Mouse (Mus musculus) myocyte (in vitro differentiated cells): ENCODE results near the gene Anapc5. TPM values are rescaled to one million over a fixed set of nuclear protein-coding genes. Genes with fewer than 3 reads are reported as not detected.

Source experiments
- H3K27me3 ChIP-seq: one replicate; pipeline ENCODE4 v1.6.1; 2011; ENCODE audit not compliant: control insufficient read depth, insufficient read depth, insufficient read length
- H3K36me3 ChIP-seq: one replicate; pipeline ENCODE4 v1.6.1; 2011; ENCODE audit not compliant: control insufficient read depth, insufficient read depth
- H3K4me2 ChIP-seq: one replicate; pipeline ENCODE4 v1.6.1; 2011; ENCODE audit warnings: low read depth, control low read depth
- H3K4me3 ChIP-seq: one replicate; pipeline ENCODE4 v1.5.1; 2011; ENCODE audit warnings: mild to moderate bottlenecking, control low read depth, moderate library complexity
- H3K79me2 ChIP-seq: one replicate; pipeline ENCODE4 v1.6.1; 2011; ENCODE audit not compliant: control insufficient read depth, insufficient read depth
- H3ac ChIP-seq: one replicate; pipeline ENCODE4 v1.6.1; 2011; ENCODE audit not compliant: control insufficient read depth, insufficient read length
- CEBPB ChIP-seq: IDR thresholded peaks from 2 replicates; pipeline ENCODE4 v1.6.1; 2011; ENCODE audit warnings: mild to moderate bottlenecking, moderate library complexity; ENCODE audit not compliant: poor library complexity, insufficient read depth, severe bottlenecking
- E2F4 ChIP-seq: IDR thresholded peaks from one replicate; pipeline ENCODE4 v1.6.1; 2011; ENCODE audit warnings: mild to moderate bottlenecking, control low read depth, moderate library complexity; ENCODE audit not compliant: insufficient read depth
- MAX ChIP-seq: IDR thresholded peaks from one replicate; pipeline ENCODE4 v1.6.1; 2011; ENCODE audit warnings: low read depth, mild to moderate bottlenecking, control low read depth
- MYOD1 ChIP-seq, 3 experiments: IDR thresholded peaks; one replicate each; pipeline ENCODE4 v1.6.1; 2011; ENCODE audit warnings: control low read depth in 2 of 3, low read depth in 2 of 3, mild to moderate bottlenecking in 2 of 3, moderate library complexity in 1 of 3; ENCODE audit not compliant: insufficient read length in 2 of 3, control insufficient read depth in 1 of 3
- MYOG ChIP-seq, 3 experiments: IDR thresholded peaks; one replicate each; pipeline ENCODE4 v1.6.1; 2011; ENCODE audit warnings: control low read depth in 2 of 3, low read depth in 2 of 3, mild to moderate bottlenecking in 2 of 3; ENCODE audit not compliant: insufficient read length in 2 of 3, control insufficient read depth in 1 of 3, insufficient read depth in 1 of 3
- POLR2A ChIP-seq: IDR thresholded peaks from one replicate; pipeline ENCODE4 v1.6.1; 2011; ENCODE audit warnings: low read depth, mild to moderate bottlenecking, control low read depth, moderate library complexity; ENCODE audit not compliant: insufficient read length
- POLR2AphosphoS2 ChIP-seq: IDR thresholded peaks from one replicate; pipeline ENCODE4 v1.6.1; 2011; ENCODE audit warnings: low read depth, control low read depth; ENCODE audit not compliant: insufficient read length
- REST ChIP-seq: IDR thresholded peaks from one replicate; pipeline ENCODE4 v1.6.1; 2011; ENCODE audit warnings: mild to moderate bottlenecking, control low read depth, moderate library complexity; ENCODE audit not compliant: insufficient read depth, insufficient read length
- SRF ChIP-seq: IDR thresholded peaks from one replicate; pipeline ENCODE4 v1.6.1; 2011; ENCODE audit warnings: low read depth; ENCODE audit not compliant: control insufficient read depth, insufficient read length
- TCF12 ChIP-seq: IDR thresholded peaks from one replicate; pipeline ENCODE4 v1.6.1; 2011; ENCODE audit warnings: mild to moderate bottlenecking, control low read depth; ENCODE audit not compliant: poor library complexity, insufficient read depth, severe bottlenecking
- TCF3 ChIP-seq: IDR thresholded peaks from one replicate; pipeline ENCODE4 v1.6.1; 2011; ENCODE audit warnings: low read depth, control low read depth; ENCODE audit not compliant: insufficient read length
- USF1 ChIP-seq: IDR thresholded peaks from one replicate; pipeline ENCODE4 v1.6.1; 2011; ENCODE audit warnings: low read depth, mild to moderate bottlenecking, control low read depth, moderate library complexity
- polyA plus RNA-seq: library from polyadenylated mRNA; unstranded; fragments of >200 nt; fragmentation: generic; extraction: Trizol; gene quantifications from one replicate; pipeline ENCODE4 v1.2.1, GENCODE M21; 2012; ENCODE audit warnings: missing spikeins

Anapc5 gene
- polyA plus RNA-seq, 1 experiment = 197 TPM

- H3K4me3 ChIP-seq = no peak overlapping the region
- H3K36me3 ChIP-seq = no peaks in the 10 kb centered on the region
- H3K27me3 ChIP-seq = no peaks in the 10 kb centered on the region
- H3K79me2 ChIP-seq = no peaks in the 10 kb centered on the region
- H3K4me2 ChIP-seq = no peak overlapping the region
- TF ChIP-seq TCF3 (no peak), POLR2AphosphoS2 (no peak), CEBPB (no peak), POLR2A (no peak), TCF12 (no peak), E2F4 (no peak), MYOD1 (IDR thresholded peaks at IDR 0.05; ENCODE audit: control insufficient read depth in 1 of 3, insufficient read length in 2 of 3, low read depth in 2 of 3) (no peak), USF1 (no peak), SRF (no peak), MYOG (IDR thresholded peaks at IDR 0.05; ENCODE audit: control insufficient read depth in 1 of 3, insufficient read depth in 1 of 3, insufficient read length in 2 of 3, low read depth in 2 of 3) (no peak), MAX (no peak), REST (no peak)
- H3ac ChIP-seq = no peak overlapping the region
These were observed 57.7 kb downstream of the Anapc5 start for GRCm38 (mm10) chr5:122763271-122764031.

GRCm38 (mm10) chr5:122756680-122757079 is 64.5 kb downstream of the Anapc5 start:
- H3K79me2 ChIP-seq = no peaks in the 10 kb centered on the region
- TF ChIP-seq TCF3 (no peak), POLR2A (no peak), POLR2AphosphoS2 (no peak), MYOD1 (IDR thresholded peaks at IDR 0.05; ENCODE audit: control insufficient read depth in 1 of 3, insufficient read length in 2 of 3, low read depth in 2 of 3) (no peak), CEBPB (no peak), REST (no peak), USF1 (no peak), MAX (no peak), E2F4 (no peak)
- H3K27me3 ChIP-seq = no peaks in the 10 kb centered on the region
- H3K4me3 ChIP-seq = no peak overlapping the region
- H3ac ChIP-seq = no peak overlapping the region
- H3K4me2 ChIP-seq = no peak overlapping the region
- peaks cover 6% of the 10 kb centered on the region for H3K36me3 ChIP-seq

- H3K79me2 ChIP-seq = no peaks in the 10 kb centered on the region
- H3K27me3 ChIP-seq = no peaks in the 10 kb centered on the region
- H3ac ChIP-seq = no peak overlapping the region
- no peak overlapping the region for H3K4me3 ChIP-seq
- no peak for TF ChIP-seq TCF3
- no peak for TF ChIP-seq TCF12
- TF ChIP-seq MAX = no peak
- no peak for TF ChIP-seq POLR2AphosphoS2
- TF ChIP-seq E2F4 = no peak
- no peak overlapping the region for H3K4me2 ChIP-seq
- H3K36me3 ChIP-seq = peaks cover 6% of the 10 kb centered on the region
These were observed 65.0 kb downstream of the Anapc5 start for GRCm38 (mm10) chr5:122756144-122756543.

GRCm38 (mm10) chr5:122755620-122756019 is 65.5 kb downstream of the Anapc5 start:
- no peaks in the 10 kb centered on the region for H3K79me2 ChIP-seq
- no peaks in the 10 kb centered on the region for H3K27me3 ChIP-seq
- H3K4me3 ChIP-seq = no peak overlapping the region
- peaks cover 6% of the 10 kb centered on the region for H3K36me3 ChIP-seq
- no peak for TF ChIP-seq POLR2A
- no peak for TF ChIP-seq TCF12
- no peak for TF ChIP-seq MYOG (IDR thresholded peaks at IDR 0.05; ENCODE audit: control insufficient read depth in 1 of 3, insufficient read depth in 1 of 3, insufficient read length in 2 of 3, low read depth in 2 of 3)
- TF ChIP-seq SRF = no peak
- TF ChIP-seq REST = no peak
- no peak for TF ChIP-seq USF1
- no peak for TF ChIP-seq MYOD1 (IDR thresholded peaks at IDR 0.05; ENCODE audit: control insufficient read depth in 1 of 3, insufficient read length in 2 of 3, low read depth in 2 of 3)
- TF ChIP-seq E2F4 = no peak
- TF ChIP-seq MAX = no peak
- no peak for TF ChIP-seq CEBPB
- no peak for TF ChIP-seq POLR2AphosphoS2
- no peak for TF ChIP-seq TCF3
- H3K4me2 ChIP-seq = no peak overlapping the region
- no peak overlapping the region for H3ac ChIP-seq

- no peak overlapping the region for H3K4me3 ChIP-seq
- no peak overlapping the region for H3ac ChIP-seq
- peaks cover 6% of the 10 kb centered on the region for H3K36me3 ChIP-seq
- TF ChIP-seq CEBPB (no peak), REST (no peak), TCF12 (no peak), E2F4 (no peak), MYOD1 (IDR thresholded peaks at IDR 0.05; ENCODE audit: control insufficient read depth in 1 of 3, insufficient read length in 2 of 3, low read depth in 2 of 3) (no peak), MAX (no peak), MYOG (IDR thresholded peaks at IDR 0.05; ENCODE audit: control insufficient read depth in 1 of 3, insufficient read depth in 1 of 3, insufficient read length in 2 of 3, low read depth in 2 of 3) (no peak), USF1 (no peak), POLR2AphosphoS2 (no peak), TCF3 (no peak), POLR2A (no peak), SRF (no peak)
- no peak overlapping the region for H3K4me2 ChIP-seq
- H3K27me3 ChIP-seq = no peaks in the 10 kb centered on the region
- no peaks in the 10 kb centered on the region for H3K79me2 ChIP-seq
These were observed 66.7 kb downstream of the Anapc5 start for GRCm38 (mm10) chr5:122754477-122754876.
